Mouse (Mus musculus) naive thymus-derived CD4-positive, alpha-beta T cell, adult 2 months (primary cell): ENCODE measurements around the gene Pir.

ENCODE experiments used
- DNase-seq: peaks from one replicate; pipeline ENCODE4 v3.0.0-alpha.2; 2011; ENCODE audit warnings: low read depth

Gene Pir

DNA sequence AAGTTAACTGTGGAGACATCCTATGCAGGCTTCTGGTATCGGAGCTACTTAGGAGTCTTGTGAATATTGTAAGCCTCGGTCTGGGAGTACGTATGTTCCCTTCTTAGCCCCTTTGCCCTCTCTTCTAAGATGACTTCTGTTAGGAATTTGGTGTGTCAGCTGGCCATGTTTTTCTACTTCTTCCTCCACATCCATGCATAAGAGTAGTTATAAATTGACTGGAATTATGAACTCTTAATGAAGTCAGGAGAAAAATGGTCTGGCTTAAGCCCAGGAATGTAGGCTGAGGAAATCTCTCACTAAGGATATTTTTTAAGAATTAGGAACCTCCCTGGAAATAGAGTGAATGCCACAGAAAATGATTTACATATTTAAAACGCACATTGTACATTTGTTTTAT, 69.4 kb downstream of the Pir start:
- no peak for DNase-seq

DNA sequence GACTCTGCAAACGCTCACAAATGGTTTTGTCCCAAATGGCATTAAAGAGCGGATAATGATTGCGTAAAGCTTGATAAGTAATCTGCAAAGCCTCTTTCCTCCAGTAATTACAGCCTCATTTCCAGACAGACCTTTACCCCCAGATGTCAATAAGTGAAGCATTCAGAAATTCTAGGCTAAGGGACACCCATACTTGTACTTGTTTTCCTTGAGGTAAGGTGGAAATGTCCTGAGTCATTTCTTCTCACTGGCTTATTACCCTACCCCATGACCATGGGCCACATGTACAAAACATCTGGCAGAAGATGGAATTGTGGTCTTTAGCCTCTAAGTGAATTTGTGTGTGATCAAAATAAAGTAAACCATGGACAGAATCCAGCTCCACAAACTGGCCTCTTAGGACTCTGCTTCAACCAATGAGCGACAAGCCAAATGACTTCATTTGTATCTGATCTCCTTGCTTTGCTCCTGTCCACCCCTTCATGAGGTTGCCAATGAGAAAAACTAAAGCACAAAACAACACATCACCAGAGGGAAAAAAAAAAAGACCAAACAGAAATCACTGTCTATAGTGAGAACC, 76.3 kb downstream of the Pir start:
- DNase-seq, result no peak

DNA sequence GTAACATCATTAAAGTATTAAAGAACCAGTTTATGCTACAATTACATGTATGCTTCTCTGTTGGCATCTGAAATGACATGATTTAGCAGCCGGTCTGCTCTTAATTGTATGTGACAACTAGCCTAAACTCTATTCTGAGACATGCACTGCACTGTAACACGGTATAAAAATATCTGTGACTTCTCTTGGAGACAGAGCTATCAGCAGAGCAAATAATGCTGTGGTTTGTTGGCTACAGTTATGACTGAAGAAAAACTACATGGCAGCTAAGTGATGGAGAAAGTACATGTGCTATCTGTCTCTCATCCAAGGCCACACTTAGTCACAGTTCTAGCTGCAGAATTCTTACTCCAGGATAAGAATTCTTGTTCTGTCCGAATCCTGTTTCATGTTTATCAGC, 79.8 kb downstream of the Pir start:
- DNase-seq, result no peak

DNA sequence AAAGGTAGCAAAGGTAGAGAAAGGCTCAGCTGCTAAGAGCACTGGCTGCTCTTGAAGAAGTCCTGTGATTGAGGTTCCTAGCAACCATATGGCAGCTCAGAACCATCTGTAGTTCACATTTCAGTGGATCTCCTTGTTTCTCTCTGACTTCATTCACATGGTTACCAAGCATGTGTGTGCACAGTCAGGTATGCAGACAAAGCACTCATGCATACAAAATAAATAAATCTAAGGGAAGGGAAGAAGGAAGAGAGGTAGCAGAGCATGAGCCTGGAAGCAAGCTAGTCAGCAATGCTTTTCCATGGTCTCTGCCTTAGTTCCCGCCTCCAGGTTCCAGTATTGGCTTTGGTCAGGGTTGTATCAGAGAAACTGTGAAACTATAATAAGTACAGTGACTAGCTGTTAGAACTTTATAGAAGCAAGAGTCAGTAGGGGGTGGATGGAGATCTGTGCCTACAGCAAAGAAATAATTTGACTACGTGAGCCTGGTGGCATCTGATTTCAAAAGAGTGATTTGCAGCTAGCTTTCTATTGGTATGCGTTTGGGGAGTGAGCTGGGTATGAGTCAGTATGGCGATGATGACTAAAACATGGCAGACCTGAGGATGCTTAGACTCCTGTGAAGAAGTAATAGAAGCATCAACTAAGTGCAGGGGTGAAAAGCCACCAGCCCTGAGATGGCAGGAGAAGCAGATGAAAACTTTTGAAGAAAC, 96.1 kb downstream of the Pir start:
- DNase-seq, result no peak

DNA sequence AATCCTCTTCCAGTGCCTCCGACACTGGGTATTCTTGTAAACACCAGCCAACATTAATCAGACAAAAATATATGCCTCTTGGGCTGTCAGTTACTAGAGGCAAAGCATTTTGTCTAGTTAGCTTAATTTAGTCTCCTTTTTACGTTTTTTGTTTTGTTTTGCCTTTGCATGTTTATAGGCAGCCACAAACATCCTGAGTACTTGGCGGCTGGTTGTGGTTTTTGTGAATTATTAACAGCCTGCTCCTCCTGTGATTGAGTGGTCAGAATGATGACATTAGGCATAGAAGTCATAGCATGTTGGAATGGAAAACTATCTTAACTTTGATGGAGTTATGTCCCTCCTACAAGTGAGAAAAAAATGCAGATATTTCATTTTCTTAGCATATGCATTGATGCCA, 101.4 kb downstream of the Pir start:
- no peak for DNase-seq

DNA sequence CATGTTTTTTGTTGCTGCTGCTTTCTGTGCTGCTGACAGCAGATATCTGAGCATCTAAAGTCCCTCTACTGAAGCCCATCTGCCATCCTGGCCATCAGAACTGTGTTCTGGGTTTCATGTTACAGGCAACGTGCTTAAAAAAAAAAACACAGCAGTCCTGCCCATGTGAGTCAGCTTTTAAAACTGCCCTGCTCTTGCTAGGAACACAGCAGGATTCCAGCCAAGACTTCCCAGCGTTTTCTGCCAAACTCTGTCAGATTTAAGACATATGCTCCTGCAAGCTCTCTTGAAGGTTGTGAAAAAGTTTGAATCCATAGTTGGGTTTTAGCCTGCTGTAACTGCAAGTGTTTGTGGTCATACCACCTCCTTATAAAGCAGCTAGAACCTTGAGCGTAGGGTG, 103.9 kb downstream of the Pir start, which contains the start of gene Vegfd:
Gene Vegfd, plus strand, starts transcription at position 298 of the 400 bp plus-strand sequence.
- no peak for DNase-seq

DNA sequence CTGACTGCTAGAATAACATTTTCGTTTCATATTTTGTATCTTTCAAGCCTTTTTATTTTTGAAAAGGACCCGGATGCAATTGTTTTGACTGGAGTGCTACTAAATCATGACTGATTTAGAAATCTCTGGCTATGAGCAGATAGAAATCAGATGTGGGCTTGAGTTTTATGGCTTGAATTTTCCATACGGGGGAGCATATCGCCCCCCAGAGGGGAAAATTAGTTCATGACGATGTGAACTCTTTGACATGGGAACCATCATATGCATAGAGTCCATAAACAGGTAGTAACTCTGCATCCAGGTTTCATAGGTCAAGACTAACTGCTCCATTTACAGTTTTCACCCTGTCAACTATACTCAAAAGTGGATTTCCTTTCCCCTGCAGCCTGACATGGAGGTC, 105.4 kb downstream of the Pir start:
- DNase-seq, result no peak

DNA sequence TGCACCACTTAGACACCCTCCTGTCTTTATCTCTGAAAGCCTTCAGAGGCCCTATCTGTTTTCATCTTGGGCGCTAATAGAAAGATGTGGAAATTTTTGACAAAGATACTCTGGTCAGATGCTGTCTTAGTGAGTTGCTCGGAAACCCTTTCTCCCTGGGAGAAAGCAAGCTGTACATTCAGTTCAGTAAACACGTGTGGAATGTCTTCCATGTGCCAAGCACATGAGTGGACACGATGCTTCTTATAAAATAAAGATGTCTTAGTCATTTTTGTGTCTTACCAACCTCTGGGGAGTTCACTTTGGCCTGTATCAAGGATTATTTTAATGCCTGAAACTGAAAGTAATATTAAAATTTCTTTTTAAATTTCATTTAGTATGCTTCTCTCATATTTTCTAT, 110.5 kb downstream of the Pir start:
- DNase-seq, result no peak

DNA sequence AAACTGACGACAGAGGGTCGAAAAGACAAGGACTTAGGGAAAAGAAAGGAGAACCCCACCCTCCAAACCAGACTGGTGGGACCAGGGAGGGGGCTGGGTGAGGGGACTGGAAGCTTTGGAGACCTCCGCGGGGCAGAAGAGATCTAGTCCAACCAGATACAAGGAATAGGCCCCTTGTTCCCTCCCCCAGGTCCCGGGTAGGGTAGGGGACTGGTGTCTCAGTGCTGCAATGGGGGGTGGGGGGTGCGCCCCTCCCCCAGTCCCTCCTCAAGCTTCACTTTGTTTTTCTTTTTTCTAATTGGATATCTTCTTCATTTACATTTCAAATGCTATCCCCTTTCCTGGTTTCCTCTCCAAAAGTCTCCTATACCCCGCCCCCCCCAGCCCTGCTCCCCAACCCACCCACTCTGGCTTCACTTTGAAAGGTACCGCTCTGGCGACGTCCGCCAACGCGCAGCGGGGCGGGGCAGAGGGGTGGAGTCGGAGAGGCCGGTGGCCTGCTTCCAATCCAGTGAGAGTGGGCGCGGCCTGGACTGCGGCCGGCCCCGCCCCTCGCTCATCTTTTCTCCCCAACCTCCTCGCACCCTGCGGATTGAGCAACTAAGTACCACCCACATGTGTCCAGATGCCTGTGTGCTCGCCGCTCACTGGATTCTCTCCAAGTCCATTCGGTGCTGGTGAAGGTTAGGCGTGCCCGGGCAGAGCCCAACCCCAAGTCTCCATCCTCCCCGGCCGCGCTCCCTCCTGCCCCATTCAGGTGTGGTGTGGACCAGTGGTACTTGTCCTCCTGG, 112.6 kb downstream of the Pir start:
- peak; percentile 76 for DNase-seq

DNA sequence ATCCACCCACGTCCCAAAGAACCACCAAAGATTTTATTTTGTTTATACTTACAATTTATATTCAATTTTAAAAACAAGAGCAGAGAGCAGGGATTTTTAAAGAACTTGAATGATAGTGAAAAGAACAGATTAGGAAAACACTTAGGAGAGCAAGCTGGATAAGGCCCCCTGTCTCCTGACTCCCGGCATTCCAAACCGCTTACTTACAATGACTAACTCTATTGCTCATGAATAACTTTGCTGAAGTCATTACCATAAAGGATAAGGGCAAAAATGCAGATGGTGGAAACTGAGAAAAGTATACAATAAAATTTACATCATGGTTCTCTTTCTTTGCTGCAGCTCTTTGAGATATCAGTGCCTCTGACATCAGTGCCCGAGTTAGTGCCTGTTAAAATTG, 124.9 kb downstream of the Pir start:
- no peak for DNase-seq

DNA sequence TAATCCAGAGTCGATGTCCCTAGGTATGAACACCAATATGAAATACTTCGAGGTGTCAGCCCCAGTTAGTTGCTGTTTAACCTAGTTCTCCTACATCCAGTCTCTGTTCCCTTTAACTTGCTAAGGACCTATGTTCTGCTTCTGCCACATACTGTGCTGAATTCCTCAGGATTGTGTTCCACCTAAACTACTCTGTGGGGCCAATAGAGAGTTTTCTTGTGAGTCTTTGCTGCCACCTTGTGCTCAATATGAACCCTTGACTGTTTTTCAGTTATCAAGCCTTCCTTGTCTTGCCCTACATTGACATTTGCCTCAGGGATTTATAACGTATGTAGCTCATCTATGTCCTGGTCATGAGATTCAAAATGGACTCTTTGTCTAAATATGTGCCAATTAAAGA, 129.3 kb downstream of the Pir start:
- DNase-seq, result peak; percentile 46

DNA sequence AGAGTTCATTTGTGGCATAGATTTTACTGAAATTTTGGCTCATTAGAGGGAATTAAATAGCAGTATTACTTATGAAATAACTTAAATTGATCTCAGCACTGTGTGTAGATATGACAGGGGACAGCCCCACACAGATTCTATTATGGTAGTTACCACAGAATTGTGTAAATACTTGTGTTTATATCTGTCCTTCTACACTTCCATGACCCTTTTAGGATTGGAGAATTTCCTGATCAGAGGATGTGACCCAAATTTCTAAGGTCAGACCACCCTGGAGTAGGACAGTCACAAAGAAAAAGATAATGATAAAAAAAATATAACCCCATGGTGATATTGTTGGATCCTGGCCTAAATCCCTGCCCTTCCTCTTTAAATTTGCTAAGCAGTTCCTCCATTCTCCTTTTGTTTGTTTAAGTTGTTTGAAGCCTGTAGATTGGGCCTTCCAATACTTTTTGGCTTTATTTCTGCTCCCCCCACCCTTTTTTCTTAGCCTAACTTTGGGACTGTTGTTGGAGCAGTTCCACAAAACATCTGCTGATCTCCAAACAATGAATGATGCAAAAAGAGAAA, 136.0 kb downstream of the Pir start:
- no peak for DNase-seq

DNA sequence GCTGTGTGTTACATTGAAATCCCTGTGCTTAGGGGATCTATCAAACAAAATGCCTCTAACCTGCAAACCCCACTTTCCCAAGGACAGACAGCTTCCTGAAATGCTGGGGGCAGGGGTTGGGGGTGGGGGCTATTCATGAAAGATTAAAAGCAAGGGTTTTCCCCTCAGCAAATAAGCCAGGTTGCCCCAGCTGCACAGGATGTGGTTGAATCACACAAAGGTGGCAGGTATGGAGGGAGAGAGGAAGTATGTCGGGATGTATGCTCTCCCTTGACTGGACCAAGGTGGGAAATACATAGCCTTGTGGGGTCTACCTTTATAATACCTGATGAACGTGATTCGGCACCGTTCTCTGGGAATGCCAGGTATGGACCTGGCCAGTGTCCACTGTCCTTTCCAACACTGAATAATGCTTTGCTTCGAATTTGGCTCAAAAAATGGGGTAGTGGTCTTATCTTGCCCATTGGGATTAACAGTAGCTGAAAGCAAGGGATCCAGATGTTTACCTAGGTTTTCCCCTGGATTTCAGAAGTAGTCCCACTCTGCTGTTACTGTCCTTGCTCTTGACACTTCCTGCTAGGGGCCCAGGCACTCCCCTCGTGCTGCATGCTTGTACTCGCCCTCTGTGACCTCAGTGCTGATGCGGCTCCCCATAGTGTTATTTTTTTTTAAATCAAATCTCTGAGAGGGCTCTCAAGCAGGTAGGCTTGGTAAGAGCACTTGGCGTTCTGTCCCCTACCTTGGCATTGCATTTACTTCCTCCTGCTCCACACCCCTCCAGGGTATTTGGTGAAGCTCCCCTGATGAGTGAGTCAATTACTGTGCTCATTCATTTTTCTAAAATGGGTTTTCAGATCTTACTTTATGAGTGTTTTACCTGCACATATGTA, 137.2 kb downstream of the Pir start:
- DNase-seq, result peak; percentile 40

DNA sequence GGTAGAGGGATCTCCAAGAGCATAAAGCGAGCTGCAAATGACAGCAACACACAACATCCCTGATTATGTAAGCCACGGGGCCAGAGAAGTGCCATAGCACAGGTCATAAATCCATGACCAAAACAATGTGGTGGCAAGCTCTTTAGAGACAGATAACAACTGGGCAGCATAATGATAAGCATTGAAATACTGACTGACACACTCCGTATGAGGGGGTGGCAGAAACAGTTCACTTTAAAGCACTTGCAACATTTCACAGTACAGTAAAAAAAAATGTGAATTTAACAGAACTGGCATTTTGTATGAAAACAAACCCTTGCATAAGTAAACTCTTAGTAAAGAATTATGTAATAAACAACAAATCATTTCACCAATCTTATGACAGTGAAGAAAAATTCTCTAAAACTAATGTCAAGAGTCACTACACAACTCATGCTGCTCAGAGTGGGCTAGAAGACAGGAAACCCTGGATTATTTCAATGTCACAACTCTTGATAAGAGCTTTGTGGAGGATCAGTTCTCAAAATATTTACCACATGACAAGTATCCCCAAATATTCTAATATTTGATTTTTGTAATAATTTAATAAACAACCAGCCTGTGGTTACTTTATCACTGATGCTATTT, 139.2 kb downstream of the Pir start:
- DNase-seq, result no peak

DNA sequence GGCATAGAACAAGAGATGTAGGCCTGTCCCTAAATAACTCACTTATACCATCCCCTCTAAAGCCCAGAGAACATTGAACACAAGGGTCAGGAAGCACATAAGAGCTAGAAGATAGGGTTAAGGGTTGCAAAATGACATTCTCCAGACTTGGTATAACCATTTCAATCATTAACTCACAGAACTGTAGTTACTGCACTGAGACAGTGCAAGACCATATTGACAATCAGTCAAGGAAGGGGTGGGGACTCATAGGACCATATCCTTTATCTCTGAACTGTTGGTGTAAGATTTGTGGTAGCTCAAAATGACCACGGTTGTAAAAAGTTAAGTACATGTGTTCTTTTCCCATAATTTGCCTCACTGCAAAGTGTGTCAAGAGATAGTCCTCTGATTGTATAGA, 141.4 kb downstream of the Pir start:
- no peak for DNase-seq

DNA sequence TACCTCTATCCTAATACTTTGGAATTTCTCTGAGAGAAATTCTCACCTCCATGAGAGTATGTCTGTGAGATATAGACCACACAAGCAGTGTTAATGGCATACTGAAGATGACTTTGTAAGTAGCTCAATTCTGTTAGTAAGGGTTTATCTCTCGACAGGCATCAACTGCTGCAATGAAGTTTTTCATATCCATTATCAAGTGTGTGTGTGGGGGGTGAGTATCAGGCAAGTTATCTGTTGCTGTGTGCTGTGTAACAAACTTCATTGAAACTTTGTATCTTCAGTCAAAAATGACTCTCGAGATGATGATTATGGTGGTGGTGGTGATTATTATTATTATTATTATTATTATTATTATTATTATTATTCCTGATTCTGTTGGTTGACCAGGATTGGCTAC, 147.6 kb downstream of the Pir start:
- no peak for DNase-seq

DNA sequence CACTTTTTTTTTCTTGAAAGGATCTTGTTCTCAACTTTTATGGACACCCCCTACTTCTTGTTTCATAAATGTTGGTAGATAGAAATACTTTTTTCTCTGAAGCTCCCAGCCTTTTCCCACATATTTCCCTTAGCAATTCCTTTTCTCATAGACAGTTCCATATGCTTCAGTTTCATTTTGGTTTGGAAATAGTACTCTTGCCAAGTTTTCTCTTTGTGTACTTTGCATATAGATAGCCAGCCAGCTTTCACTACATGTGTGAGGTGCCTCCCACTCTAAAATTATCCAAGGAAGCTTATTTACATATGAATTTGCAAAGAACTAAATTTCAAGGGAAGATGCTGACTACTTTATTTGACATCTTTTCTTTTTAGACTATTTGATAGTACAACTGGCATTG, 148.8 kb downstream of the Pir start:
- no peak for DNase-seq

DNA sequence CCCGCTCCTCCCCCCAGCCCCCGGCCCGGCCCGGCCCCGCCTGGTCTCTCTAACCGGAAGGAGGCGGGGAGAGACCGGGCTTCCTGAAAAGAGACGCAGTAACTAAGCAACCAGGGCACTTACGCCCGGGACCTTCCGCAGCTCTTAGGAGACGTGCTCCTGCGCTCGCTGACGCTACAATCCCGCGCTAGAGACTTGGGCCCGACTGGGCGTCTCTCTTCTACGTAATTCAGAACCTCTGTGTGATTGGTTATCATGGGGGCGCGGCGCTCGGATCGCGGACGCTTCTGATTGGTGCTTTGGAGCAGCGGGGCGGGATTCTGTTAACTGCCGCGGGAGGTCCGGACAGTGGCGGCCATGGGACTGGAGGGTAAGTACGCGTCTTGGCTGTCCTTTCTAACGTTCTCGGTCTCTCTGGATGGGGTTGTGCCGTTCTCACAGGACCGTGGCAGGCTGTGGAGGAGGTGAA, 150.3 kb downstream of the Pir start, which contains the start of gene Piga:
Gene Piga, plus strand, starts transcription at position 317 of the 469 bp plus-strand sequence.
- peak; percentile 94 for DNase-seq

DNA sequence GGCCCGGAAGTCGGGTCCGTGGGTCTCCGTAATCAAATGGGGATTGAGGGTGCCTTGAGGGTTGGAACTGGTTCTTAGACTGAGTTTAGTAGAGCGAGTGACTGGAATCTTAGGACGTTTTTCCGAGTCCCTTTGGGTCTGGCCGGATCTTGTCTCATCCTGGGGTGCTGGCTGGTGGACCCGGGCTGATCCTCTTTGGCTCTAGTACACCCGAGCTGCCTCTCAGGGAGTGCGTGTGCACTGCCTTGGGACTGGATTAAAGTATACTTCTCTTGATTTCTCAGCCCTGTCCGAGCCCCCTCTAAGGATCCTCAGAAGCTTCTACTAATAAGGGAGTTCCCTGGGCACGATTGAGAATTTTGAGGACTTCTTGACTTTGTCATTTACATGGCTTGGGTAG, 150.8 kb downstream of the Pir start:
- DNase-seq, result no peak

DNA sequence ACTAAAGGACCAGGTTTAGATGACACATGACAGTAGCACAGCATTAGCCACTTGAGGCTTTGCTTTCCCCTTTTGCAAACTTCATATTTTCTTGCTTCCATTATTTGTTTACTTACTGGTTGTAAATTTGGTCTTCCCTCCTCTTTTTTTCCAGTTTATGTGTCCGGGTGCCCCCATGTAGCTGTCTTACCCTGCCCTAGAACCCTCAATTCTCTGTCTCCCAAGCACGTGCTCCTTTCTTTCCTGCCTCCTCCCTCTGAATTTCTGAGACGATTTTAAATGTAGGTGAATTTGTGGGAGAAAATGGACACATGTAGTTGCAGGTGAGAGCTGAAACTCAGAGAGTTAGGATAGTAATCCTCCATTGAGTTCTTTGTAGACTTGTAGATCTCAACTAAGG, 151.3 kb downstream of the Pir start:
- no peak for DNase-seq
